Mouse (Mus musculus) liver, postnatal 0 days (tissue): Measurements from ENCODE around the gene Gm5105.

Experiments
- CTCF ChIP-seq: sonication (generic); IDR thresholded peaks from 2 replicates; pipeline ENCODE4 v1.5.1; 2016; ENCODE audit warnings: antibody characterized with exemption, low read depth
- EP300 ChIP-seq: IDR thresholded peaks from 2 replicates; pipeline ENCODE4 v1.6.1; 2016; ENCODE audit warnings: antibody characterized with exemption, low read depth, mild to moderate bottlenecking

DNA sequence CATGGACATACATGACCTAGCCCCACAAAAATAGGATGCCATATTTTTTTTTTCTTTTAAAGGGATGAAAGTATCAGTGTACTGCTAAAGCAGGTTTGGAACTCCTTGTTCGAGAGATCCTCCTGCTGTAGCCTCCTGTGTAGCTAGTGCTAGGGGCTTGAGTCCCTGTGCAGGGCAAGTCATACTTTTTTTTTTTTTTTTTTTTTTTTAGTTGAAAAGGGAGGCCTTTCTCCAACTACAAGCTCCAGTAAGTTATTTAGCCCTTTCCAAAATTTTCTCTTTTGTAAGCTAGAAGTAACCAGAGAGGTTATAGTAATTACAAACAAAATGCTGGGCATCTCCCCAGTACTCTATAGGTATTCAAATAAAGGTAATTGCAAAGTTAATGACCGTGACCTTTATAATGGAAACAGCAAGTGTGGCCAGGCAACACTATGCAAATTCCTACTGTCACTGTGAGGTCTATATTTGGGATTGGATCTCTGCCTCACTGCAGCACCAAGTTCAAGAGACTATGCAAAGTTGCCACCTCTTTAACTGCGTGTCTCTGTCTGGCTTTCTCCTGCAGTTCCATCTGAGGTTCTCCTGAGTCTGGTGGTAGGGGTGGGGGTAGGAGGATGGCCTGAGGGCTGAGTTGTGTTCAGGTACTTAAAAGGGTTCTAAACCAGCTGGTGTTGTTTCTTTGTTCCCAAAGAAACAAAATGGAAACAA is 25.4 kb downstream of the Gm5105 start:
- TF ChIP-seq CTCF (no peak), EP300 (no peak)
